Mouse (Mus musculus) heart, adult 2 months (tissue): Measurements from ENCODE around the gene Ndufs3.

ENCODE experiments used
- CTCF ChIP-seq: fragments of 200-600 bp; IDR thresholded peaks from 2 replicates; pipeline ENCODE4 v1.8.1; 2022; ENCODE audit warnings: antibody characterized with exemption, mild to moderate bottlenecking, moderate library complexity
- EP300 ChIP-seq: fragments of 200-500 bp; IDR thresholded peaks from 2 replicates; pipeline ENCODE4 v1.6.1; 2011; ENCODE audit warnings: low read depth, low read length, control low read depth; ENCODE audit not compliant: insufficient read depth
- POLR2A ChIP-seq: fragments of 200-500 bp; IDR thresholded peaks from 2 replicates; pipeline ENCODE4 v1.6.1; 2011; ENCODE audit warnings: mild to moderate bottlenecking, low read depth, low read length, control low read depth; ENCODE audit not compliant: insufficient read depth

- no peak for TF ChIP-seq CTCF
- TF ChIP-seq EP300, result no peak
- TF ChIP-seq POLR2A, result no peak
Measured at GRCm38 (mm10) chr2:90879419-90879818, 25.2 kb downstream of the Ndufs3 start.
